Mouse (Mus musculus) T-cell, adult 2 months (primary cell): ENCODE measurements around the gene Tmem104.

Experiments
- DNase-seq: peaks from one replicate; pipeline ENCODE4 v3.0.0; 2022; ENCODE audit warnings: low spot score

The Tmem104 gene

DNA sequence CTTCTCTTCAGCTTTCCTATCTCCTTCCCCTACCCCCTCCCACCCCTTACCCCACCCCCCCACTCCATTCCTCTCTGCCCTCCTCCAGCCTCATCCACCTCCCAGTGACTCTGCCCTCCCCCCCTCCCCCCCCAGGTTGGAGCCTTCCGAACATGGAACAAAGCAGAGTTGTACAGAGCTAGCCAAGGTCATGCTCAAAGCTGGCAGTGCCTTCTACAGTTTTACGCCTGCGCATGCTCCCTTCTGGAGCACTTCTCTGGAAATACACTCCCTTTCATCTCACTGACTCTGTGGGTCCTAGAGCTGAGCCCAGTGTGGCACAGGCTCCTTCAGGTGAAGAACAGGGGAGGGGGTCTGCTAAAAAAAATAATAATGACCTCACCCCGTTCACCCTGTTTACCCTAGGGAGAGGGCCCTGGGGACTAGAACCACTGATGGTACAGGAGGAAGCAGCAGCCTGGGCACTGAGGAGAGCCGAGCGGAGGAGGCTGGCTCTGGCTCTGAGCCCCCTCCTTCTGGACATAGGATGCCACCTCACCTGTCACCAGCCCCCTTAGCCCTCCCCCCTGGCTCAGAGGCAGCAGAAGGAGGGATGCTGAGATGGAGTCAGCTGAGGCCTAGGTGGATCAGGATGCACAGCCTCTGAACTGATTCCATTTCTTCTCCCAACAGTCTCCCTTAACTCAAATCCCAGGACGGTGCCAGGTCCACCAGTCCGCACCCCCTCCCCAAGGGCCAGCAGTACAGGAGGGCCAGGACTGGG, 95.6 kb downstream of the Tmem104 start:
- DNase-seq, result no peak

DNA sequence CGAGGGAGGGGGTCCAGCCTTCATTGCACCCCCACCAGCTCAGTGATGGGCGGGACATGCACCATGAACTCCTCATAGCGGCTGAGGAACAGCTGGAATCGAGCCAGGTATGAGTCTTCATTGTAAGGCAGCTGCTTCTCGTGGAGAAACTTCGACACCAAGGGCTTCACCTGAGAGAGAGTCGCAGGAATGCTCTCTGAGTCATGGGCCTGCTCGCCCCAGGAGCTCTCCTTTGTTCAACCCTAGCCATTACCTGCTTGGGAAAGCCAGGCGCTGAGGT, 96.1 kb downstream of the Tmem104 start:
- DNase-seq, result no peak

DNA sequence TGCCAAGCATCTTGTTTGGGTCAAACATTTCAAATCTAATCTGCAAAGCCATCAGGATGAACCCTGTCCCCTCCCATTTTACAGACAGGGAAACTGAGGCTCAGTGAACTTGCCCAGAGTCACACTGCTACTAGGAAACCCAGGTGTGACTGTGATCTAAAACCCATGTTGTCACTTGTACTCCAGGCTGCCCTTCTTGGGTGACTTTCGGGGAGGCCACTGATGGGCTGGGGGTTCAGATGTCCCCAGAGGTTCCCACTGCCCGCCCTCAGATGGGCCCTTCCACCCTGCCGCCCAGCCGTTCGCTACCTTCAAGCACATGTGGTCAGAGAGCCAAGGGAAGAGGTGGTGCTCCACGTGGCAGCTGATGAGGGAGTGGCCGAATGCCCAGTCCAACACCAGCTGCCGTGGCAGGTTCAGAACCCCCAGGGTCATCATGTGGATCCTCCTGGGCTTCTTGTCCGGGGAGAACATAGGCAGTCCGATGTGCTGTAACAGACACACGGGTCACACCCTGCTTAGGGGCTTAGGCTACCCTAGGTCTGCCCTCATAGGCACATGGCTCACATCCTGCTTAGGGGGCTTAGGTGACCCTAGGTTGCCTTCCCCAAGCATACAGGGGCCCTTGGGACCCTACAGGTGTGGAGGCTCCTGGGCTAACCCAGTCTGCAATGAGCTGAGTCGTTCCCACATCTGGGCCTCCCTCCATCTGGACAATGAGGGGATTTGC, 96.8 kb downstream of the Tmem104 start:
- no peak for DNase-seq

DNA sequence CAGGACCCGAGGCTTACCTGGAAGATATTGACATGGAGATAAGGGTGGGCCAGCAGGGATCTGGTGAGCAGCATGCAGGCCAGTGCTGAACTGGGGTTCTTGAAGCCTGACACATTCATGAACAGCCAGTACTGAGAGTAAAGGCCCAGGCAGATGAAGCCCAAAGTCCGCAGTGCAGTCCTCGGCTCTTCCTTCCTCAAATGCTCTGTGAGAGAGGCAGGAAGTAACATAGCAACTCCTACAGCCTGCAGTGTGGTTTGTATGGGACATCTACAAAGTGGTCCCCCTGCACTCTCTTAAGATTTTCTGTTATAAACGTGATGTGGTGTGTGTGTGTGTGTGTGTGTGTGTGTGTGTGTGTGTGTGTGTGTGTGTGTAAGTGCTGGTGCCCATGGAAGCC, 98.0 kb downstream of the Tmem104 start:
- no peak for DNase-seq

DNA sequence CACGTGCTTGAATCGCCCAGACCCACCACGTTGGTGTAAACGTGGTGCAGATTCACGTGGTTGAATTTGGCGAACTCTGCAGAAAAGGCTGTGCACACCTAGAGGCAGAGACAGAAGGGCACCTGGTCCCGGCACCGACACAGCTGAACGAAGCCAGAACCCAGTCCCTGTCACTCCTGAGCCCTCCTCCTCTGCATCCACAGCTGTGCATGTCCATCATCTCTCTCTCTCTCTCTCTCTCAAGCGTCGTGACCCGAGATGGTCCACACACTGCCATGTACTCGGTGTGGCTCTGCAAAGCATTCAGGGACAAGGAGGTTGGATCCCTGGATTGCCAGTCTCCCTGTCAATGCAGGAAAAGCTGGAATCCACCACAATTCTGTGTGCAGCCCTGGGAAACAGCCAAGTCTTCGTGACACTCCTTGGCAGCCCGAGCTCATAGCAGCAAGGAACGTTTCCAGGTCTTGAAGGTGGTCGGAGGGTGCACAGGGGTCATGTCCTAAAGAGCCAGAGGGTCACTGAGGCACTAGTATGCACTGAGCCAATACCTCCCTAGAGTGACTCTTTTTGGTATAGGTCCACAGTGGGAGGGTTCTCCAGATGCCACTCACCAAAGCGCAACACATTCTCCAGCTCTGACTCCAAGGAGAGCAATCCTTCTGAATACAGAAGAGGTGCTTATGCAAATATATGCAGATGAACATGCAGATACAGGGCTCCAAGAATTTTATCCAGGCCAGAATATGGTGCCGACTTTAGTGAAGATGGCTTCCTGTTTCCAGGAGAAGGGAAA, 99.1 kb downstream of the Tmem104 start:
- no peak for DNase-seq

DNA sequence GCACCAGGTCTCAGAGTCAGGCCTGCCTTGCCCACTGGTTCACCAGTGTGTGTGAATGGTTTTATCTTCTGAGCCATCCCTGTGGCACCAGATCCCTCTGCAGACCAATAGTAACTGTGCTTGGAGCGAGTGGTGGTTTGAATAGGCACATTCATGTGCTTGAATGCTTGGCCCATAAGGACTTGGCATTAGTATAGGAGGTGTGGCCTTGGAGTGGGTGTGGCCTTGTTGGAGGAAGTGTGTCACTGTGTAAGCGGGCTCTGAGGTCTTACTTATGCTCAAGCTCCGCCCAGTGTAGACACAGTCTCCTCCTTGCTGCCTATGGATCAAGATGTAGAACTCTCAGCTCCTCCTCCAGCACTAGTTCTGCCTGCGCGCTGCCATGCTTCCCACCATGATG, 100.1 kb downstream of the Tmem104 start:
- DNase-seq, result no peak

DNA sequence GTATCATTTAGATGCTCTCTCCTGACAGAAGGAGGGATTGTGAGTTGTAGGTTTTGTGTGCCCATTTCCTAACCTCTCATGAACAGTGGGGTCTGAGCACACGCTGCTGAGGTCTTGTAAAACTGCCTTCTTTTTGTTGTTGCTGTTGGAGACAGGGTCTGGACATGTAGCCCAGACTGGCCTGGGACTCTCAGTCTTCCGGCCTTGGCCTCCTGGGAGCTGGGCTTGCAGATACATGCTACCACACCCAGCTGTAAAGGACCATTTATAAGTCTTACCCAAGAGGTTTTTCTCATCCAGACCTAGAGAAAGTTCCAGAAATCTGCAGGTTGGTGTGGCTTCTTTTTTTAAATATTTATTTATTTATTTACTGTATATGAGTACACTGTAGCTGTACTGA, 101.0 kb downstream of the Tmem104 start:
- no peak for DNase-seq

DNA sequence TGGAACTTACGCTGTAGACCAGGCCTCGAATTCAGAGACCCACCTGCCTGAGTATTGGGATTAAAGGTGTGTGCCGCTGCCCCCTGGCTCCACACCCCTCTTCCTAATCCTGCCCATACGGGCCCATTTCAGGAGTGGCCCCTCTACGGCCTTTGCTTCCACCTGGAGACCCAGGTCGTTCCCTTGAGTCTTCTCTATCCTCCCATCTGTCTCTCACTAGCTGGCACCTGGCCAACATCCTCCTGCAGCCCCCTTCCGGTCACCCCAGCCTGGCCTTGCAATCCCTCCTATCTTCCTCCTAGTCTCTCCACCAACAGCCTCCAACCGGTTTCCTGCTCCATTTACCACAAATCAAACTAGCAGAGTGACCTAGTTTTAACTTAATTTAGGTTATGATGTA, 102.6 kb downstream of the Tmem104 start:
- no peak for DNase-seq

DNA sequence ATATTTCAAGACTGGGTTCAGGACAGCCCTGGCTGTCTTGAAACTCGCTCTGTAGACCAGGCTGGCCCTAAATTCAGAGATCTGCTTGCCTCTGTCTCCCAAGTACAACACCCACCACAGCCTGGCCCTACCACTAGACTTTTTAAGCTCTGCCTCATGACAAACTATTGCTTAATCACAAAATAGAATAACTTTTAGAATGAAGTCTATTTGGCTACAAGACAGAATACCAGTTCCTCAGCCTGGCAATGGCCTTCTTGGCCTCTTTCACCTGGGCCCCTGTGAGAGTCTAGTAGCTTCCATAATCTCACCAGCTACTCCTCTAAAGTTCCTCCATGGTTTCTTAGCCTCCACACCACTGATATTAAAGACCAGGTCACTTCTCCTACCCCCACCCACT, 103.0 kb downstream of the Tmem104 start:
- no peak for DNase-seq

DNA sequence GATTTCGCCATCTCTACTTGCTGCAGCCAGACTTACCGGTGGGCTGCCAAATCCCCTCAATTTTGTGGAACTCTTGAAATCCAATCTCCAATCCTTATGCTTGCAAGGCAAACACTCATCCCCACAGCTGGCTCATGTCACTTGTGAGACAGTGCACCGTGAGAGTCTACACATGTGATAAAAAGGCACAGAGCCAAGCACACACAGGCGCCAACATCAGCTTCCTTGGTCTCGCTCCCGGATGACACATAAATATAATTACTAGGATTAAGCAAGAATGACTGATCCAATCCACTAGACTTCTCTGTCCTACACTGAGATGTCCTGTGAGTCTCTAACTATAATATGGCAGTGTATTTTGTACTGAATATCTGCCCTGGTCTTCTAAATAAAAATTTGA, 103.6 kb downstream of the Tmem104 start:
- no peak for DNase-seq

DNA sequence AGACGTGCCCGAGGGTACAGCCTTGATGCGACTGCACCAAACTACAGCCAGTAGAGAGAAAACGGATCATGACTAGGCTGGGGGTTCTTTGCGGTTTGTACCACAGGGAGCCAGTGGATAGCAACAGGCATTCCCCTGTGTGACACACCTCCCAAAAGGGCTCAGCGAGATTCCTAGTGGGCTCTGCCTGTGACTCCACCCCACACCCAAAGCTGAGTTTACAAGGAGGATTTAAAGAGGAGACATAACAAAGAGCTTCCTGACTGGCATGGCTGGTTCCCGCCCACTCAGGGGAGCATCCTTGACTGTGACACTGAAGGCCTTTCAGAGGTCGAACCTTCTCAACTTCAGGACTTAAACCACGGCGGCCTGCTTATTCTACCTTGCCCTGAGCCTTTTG, 104.2 kb downstream of the Tmem104 start:
- DNase-seq, result no peak

DNA sequence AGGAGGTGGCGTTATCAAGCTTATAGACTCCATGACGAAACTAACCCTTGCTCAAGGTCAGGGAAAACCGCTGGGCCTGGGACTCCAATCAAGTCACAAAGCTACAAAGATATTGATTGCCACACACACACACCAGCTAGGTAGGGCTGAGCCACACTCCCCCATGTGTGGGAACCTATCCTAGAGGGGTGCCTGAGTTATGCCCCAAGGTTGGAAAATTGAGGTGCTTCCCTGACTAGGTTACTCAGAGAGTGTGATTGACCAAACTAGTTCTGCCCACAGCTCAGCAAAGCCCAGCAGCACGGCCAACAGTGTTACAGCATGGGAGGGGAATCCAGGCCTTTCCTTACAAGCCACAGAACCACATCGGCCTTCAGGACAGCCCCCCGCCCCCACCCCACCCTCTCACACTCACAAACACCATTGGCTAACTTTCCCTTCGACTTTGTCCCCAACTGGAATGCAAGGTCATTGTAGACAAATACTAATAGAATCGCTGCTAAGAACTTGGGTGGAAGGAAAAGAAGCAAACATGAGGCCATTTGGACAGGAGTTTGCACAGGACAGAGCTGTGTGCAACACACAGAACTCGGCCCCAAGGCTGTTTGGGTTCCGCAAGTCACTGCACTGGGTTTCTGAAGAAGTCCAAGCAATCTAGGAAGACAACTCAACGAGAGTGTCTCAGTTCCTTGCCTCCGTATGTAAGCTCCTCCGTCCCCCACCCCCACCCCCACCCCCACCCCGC, 105.5 kb downstream of the Tmem104 start:
- no peak for DNase-seq

DNA sequence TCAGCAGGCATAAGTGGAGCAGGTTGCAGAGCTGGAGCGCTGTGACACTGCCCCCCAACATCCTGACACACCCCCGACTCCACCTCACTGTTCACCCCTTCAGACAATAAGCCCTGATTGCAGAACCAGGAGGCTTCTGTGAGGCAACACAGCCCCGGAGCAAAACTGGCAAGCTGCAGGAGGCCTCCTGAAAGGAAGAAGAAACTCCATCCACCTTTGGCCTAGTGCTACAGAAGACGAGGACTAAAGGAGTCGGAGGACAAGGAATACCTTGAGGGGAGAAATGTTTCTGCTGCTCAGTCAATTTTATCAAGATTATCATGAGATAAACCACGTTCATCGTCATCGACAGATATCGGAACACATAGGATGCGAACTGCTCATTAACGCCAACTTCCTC, 108.7 kb downstream of the Tmem104 start:
- no peak for DNase-seq
